Mouse (Mus musculus): ENCODE measurements around the gene En2. TPM values are rescaled to one million over a fixed set of nuclear protein-coding genes. Genes with fewer than 3 reads are reported as not detected.

The En2 gene
- total RNA-seq, 2 experiments from 2014 or later = 0.45 to 0.67 TPM

Other genes with a start within 250 kb of the En2 start
- gene Insig1, start 94.3 kb upstream of the En2 start, total RNA-seq (2021) = 10 to 100 TPM; 74.8 to 80.9 TPM
- under 1 TPM; 0.31 to 0.83 TPM for gene Cnpy1, start 80.1 kb downstream of the En2 start, total RNA-seq (2021)
- 10 to 100 TPM; 58.8 to 59.0 TPM for gene Rbm33, start 151.4 kb downstream of the En2 start, total RNA-seq (2021)